Mouse (Mus musculus): ENCODE results near the gene Tmem203.
"Not testable (repeated sequence)": the region's sequence is repeated elsewhere in the genome, so short reads cannot be mapped to it uniquely, and the experiment has no call there.

Tmem203 gene

DNA sequence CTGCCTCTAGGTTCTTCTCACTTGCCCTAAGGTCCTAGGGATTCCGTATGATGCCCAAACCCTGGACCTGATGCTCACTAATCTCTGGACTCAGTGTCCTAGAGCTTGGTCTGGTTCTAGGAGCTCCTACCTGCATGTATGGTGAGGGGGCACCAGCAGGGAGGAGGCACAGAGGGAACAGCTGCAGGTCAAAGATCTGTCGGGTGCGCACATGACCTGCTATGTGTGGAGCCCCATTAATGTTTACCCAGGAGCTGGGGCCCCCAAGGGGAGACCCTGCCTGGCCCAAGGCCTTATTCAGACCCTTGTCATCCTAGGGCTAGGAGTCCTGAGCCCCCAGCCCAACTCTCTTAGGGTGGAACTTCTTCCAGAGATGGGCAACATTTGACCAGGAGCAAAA lies 21.2 kb upstream of the Tmem203 start, which contains the start of gene Slc34a3:
Gene Slc34a3, minus strand, starts transcription at position 315 of the 400 bp plus-strand sequence.
- DNase-seq (ENCODE audit: low spot score in 2 of 2): no peak

DNA sequence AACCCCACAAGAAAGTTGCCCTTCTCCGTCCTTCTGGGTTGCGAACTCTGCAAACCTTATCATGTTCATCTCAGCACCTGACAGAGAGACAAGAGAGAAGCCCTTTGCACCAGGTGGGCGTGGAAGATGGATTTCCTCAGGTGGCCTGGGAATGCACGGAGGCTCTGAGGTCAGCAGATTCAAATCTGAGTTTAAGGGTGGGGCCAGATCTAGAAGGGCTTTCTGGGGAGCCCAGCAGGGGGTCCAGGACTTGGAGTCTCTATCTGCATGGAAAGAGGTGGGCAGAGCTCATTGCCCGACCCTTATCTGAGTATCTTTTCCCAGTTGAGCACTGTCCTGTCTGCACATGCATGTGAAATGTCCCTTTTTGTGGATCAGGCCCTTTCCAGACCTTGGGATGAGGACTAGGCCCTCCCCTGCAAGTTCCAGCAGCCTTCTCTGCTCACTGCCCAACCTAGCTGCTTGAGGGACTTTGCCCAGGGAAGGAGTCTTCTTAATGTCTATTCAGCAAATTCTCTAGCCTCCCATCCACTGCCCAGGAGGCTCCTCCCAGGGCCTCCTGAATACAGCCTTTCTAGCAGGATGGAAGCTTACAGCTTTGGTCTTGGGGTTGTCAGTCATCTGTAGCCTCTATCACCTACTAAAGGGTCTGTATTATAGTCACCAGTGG lies 20.6 kb upstream of the Tmem203 start:
- no peak for DNase-seq (ENCODE audit: low spot score in 2 of 2)

DNA sequence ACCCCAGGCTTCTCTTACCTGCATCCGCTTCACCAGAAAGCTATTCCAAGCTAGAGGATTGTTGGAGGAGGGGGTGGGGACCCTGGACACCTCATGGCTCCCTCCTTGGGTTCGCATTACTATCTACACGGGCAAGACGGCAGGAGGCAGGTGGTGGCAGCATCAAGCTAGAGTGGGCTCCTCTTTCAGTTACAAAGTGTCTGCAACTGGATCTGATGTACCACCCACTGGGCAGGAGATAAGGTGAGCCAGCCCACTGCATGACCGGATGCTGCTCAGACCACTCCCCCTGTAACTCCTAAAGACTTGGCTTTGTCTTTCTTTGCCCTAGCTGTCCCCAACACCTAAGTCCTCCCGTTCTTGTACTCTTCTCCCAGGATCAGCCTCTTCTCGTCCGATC lies 18.6 kb upstream of the Tmem203 start, which contains the start of gene Rnf224:
Gene Rnf224, minus strand, starts transcription at position 174 of the 400 bp plus-strand sequence.
- DNase-seq (ENCODE audit: low spot score in 2 of 2): no peak

DNA sequence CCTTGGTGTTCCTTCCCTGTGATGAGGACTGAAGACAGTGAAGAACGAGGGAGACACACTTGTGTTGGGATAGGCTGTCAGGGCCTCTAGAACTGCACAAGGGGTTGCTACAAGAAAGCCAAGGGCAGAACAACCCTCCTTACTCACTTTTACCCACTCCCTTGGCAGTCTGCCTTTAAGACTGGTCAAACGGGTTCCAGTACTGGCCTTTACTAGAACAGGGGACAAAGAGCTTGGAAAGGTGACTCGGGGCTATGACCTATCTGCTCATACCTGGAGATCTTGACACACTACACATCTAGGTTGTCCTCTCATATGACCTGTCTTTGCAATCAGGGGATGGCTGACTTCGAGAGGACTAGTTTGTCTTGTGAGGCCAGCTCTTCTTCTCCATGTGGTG lies 17.7 kb upstream of the Tmem203 start:
- peak; percentile 79 to 81 for DNase-seq (ENCODE audit: low spot score in 2 of 2)

DNA sequence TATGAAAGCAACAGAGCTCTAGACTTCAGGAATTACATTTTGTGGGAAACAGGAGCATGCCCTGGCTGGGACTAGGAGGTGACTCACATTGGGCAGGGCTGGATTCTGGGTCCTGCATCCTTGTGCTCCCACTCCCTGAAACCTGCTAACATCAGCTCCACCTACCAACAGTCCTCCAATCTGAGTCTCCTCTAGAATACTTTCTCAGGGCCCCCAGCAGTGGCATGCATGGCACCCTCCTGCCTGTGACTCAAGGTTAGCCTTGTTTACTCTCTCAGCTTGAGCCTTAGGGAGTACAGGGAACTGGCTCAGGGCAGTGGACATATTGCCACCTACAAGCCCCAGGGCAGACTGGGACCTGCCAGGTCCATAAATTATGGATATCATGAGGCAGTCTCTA lies 17.1 kb upstream of the Tmem203 start:
- no peak for DNase-seq (ENCODE audit: low spot score in 2 of 2)

DNA sequence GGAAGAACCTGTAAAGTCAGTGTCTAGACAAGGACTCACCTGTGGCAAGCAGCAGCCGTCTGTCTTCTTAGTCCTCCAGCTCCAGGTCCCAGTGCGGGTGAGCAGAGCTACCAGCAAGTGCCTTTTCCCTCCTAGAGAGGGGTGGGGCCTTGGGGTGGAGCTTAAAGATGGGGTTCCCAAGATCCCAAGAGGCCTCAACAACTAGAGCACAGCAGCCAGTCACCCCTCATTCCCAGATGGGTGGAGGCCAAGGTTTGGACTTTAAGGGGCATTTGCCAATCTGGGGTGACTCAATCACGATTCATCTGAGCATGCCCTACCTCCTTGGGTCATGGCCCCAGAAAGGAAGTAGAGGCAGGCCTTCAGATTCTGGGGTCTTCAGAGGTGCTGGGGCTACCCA lies 15.5 kb upstream of the Tmem203 start:
- DNase-seq (ENCODE audit: low spot score in 2 of 2): no peak

DNA sequence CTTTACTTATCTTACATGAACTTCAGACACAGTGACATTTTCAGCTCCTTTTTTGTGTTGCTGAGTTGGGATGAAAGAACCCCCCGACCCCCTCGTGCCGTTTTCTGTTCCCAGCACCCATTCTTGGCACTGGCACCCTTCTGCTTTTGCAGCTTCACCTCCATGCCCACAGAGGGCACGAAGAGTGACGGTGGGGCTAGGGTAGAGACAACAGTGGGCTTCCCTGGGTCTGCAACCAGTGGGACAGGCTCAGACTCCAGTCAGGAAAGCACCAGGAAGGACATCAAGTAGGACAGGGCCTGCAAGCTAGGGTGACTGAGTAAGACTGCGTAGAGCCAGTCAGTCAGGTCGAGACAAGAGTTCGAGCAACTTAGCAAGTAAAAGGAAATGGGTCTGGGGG lies 14.9 kb upstream of the Tmem203 start:
- DNase-seq (ENCODE audit: low spot score in 2 of 2): no peak

DNA sequence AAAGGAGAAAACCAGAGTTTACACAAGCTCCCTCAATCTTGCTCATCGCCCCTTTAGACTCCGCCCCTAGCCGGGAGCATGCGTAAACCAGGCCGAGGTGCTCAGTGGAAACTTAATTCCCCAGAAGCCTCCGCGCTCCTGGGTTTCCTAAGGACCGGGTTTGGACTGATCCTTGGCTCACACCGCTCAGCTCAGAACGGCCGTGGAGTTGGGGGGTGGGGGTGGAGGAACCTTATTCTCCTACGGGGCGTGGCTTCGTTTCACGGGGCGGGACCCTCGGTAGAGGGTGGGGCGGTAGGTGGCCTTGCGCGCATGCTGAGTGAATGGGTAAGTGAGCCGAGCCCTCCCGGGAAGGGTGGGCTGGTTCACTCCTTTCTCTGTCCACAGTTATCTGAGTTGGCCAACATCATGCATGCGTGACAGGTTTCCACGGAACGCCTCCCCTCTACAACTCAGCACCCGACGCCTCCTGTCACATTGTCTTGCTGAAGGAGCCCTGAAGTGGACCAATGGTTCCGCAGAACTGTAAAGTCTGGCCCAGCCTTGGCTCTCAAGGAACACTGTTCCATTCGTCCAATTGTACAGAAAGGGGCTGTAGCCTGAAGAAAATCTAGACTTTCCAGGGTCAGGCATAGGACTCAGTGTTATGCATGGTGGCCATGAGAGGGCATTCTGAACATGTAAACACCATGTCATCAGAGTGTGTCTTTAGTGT lies 14.4 kb upstream of the Tmem203 start:
- DNase-seq (ENCODE audit: low spot score in 2 of 2): peak; percentile 43 to 71

DNA sequence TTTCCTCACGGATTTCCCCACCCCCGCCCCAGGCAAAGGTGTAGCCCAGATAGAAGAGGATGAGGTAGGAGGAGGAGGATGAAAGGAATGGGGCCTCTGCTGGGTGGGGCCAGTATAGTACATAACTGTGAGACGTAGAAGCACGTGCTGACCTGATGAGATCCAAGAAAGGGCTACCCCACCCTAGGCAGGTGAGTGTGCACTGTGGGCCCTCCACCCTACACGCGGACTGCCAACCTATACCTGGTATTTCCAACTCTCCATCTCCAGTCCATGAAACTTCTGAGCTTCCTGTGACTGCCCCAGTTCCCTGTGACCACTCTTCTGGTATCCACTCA lies 13.8 kb upstream of the Tmem203 start:
- DNase-seq (ENCODE audit: low spot score in 2 of 2): no peak

DNA sequence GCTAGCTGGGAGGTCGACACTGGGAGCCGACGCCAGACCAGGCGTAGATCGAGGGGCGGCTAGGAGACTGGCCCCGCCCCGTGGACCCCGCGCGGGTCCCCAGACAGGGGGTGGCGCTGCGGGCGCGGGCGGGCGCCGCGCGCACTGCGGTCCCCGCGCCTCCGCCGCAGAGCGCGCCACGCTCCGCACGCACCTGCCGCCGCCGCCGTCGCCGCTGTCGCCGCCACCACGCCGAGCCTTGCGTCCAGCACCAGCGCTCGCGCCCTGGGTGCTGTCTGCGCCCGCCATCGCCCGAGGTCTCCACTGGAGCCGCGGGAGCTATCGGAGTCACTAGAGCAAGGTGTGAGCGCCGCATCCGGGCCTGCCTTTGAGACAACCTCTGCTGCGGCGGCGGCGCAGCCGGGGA lies 13.1 kb upstream of the Tmem203 start, which contains the start of the genes Rnf208 and Cysrt1:
Gene Rnf208, plus strand, starts transcription at position 155 of the 406 bp plus-strand sequence.
Gene Cysrt1, minus strand, starts transcription at position 352 of the 406 bp plus-strand sequence.
- DNase-seq (ENCODE audit: low spot score in 2 of 2): no peak

DNA sequence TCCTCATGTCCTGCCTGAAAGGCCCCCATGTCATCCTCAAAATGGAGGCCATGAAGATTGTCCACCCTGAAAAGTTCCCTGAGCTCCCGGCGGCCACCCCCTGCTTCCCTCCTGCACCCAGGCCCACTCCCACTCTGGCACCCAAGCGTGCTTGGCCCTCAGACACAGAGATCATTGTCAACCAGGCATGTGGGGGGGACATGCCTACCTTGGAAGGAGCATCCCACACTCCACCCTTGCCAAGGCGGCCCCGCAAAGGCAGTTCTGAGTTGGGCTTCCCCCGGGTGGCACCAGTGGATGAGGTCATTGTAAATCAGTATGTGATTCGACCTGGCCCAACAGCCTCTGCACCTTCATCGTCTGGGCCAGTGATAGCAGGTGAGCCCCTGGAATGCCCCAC lies 11.9 kb upstream of the Tmem203 start:
- DNase-seq (ENCODE audit: low spot score in 2 of 2): no peak

DNA sequence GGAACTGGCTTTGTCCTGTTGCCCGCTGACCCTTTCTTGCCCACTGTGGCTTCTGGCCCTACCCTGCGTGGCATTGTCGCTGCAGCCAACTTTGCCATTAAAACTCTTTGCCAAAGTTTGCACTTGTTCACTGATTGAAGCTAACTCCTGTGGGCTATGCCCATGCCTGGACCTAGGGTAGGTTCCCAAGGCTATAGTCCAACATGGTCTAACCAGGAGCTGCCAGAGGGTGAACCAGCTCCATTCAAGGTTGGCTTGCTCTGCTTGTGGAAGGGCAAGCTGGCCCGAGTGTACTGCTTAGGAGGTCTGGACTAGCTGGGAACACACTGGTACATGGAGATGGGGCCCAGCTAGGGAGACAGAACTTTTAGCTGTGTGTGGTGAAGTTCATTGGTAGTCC lies 11.1 kb upstream of the Tmem203 start:
- DNase-seq (ENCODE audit: low spot score in 2 of 2): no peak

DNA sequence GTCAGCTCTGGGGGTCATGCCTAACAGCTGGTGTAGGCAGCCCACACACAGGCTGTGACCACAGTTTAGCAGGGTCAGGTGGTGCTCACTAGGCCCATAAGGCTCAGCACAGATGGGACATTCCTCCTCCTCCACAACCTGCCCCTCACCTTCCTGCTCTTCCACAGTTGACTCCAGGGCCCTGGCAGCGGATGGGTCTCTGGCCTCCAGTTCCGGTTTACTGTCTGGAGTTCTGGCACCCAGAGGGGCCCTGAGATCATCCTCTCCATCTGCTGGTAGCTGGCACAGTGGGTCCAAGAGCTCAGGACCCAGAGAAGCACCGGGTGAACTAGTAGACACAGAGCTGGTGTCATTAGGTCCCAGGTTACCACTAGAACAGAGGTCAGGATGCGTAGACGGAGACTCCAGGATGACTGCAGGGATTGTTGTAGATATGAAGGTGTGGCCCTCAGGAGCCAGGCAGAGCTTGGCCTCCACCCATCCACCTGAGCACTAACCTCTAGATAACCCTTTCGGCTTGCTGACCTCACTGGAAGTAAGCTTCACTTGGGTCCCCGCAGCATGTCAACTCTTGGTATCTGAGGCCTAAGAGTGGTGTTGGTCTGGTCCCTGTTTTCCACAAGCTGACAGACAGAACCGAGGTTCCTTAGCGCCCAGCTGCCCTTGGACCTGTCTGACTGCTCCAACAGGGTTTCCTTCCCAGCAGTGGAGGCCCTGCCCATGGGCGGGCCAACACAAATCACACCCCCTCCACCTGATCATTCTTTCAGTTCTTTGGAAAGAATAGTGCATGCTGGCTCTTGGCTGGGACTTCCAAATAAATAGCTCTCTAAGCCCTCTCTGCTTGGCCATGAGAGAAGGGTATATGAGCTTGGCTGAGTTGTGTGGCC lies 8.8 kb upstream of the Tmem203 start, which contains the start of gene AL732309.1:
Gene AL732309.1, minus strand, starts transcription at position 681 of the 890 bp plus-strand sequence.
- DNase-seq (ENCODE audit: low spot score in 2 of 2): no peak

DNA sequence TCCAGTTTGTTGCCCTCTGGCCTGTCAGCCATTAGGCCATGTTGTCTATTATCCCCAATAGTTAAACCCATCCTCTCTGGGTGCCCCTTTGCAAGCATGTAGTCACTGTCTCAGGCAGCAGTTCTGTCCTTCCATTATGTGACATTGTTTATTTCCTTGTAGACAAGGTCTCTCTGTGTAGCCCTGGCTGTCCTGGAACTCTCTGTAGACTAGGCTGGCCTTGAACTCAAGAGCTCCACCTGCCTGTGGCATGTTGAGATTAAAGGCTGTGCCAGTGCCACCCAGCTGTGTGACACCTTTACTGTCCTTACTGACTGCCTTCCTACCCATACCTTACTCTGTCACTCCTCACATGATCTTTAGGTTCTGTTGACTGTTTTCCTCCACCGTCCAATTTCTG lies 2.9 kb upstream of the Tmem203 start:
- no peak for DNase-seq (ENCODE audit: low spot score in 2 of 2)

DNA sequence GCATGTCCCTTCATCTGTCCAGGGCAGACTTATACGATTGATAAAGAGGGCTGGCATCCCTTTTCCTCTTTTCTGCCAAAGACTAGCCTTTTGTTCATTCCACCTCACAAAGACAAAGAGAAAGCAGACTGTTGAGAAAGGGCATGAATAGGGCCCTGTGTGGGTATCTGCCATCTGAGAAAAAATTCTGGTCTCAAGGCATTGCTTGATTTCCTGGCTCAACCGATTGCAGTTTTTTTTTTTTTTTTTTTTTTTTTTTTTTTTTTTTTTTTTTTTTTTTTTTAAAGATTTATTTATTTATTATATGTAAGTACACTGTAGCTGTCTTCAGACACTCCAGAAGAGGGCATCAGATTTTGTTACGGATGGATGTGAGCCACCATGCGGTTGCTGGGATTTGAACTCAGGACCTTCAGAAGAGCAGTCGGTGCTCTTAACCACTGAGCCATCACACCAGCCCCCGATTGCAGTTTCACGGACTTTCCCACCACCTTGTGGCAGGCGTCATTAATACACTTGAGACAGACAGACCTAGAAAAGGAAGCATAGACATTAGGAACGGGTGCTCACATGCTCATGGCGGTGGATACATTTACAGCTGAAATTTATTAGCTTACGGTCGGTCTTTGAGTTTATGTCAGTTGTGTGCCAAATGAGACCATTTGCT lies 1.3 kb downstream of the Tmem203 start:
- DNase-seq (ENCODE audit: low spot score in 2 of 2): peak in 1 of 2 experiments; percentile 52

DNA sequence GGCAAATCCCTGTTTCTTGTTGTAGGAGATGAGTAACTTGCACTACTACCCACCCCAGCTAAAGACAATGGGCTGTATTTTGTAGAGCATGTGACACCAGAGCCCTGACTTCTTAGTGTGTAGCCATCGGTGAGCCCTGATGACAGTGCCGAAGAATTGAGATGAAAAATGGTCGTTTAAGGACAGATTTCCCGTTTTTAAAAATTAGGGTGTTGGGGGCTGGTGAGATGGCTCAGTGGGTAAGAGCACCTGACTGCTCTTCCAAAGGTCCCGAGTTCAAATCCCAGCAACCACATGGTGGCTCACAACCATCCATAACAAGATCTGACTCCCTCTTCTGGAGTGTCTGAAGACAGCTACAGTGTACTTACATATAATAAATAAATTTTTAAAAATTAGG lies 2.0 kb downstream of the Tmem203 start:
- DNase-seq (ENCODE audit: low spot score in 2 of 2): not testable (repeated sequence)

DNA sequence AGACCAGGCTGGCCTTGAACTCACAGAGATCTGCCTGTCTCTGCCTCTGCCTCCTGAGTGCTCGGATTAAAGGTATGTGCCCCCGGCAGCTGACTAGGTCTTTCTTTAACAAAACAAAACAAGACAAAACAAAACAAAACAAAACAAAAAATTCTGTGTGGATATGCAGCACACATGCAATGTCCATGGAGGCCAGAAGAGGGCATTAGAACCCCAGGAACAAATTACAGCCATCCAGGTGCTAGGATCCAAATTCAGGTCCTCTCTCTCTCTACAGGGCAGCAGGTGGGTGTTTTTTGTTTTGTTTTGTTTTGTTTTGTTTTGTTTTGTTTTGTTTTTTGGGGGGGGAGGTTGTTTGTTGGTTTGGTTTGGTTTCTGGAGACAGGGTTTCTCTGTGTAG lies 3.6 kb downstream of the Tmem203 start:
- no peak for DNase-seq (ENCODE audit: low spot score in 2 of 2)

DNA sequence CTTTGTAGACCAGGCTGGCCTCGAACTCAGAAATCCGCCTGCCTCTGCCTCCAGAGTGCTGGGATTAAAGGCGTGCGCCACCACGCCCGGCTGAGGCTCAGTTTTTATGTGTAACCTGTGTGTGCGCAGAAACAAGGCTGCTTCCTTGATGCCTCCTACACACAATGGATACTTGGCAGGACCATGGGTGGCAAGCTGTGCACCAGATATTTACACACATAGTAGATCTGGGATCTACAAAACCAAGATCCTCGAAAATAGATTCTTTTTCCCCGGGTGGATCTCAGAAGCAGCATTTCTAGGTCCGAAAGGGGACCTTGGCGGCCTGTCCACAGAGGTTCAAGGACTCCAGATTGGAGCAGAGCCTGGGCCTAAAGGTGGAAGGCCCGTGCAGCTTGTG lies 6.6 kb downstream of the Tmem203 start:
- no peak for DNase-seq (ENCODE audit: low spot score in 2 of 2)

DNA sequence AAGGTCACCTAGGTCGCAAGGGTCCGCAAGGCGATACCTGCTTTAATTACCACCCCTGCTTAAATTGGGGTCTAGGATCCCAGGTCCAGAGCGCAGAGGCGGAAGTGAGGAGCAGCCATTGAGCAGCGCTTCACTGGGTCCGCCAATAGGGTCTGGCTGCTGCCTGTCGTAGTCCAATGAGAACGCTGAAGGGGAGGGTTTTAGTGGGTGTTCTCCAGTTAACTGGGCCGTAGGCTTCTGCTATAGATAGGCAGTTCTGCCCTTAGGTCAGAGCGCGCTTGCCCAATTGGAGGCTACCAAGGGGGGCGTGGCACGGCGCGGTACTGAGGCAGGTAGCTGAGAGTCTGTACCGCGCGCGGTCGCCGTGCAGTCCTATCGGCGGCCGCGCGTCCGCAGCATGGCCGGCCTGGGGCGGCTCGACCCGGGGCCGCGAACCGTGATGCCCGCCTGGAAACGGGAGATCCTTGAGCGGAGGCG lies 7.1 kb downstream of the Tmem203 start, which contains the start of gene Tprn:
Gene Tprn, plus strand, starts transcription at position 328 of the 477 bp plus-strand sequence.
- DNase-seq (ENCODE audit: low spot score in 2 of 2): peak; percentile 89 to 95

DNA sequence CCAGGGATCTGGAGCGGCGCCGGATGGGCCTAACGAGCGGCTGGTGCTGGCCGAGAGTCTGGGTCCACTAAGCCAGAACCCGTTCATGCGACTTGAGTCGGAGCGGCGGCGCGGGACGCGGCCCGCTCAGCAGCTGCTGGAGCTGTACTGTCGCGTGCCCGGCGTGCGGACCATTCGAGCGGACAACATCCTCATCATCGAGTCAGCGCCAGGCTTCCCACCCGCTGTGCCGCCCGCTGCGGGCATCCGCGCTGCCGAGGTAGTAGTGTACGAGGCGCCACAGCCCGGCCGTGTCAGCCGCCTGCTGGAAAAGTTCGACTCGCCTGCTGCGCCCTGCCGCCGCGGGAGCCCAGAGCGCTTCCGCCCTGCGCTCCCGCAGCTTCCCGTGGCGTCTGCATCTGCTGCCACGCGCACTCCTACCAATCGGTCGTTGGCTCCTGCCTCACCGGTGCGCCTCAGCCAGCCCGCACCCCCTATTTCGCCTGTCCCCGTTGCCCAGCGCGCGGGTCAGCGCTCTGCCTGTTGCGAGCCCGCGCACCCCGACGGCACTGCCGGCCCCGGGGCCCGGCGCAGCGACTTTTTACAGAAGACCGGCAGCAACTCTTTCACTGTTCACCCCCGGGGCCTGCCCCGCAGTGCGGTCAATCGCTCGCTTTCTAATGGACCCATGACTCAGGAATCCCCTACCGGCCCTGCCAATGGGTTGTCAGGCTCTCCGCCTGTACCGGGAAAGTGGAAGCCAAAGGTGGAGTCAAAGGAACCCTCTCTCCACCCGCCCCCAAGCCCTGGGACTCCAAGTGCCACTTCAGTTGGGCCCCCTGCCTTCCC lies 7.8 kb downstream of the Tmem203 start:
- no peak for DNase-seq (ENCODE audit: low spot score in 2 of 2)

Data from urinary bladder, postnatal 36 days (tissue).